Mouse (Mus musculus) heart, postnatal 10 days (tissue): ENCODE measurements around the gene Mustn1. TPM values are rescaled to one million over a fixed set of nuclear protein-coding genes. Genes with fewer than 3 reads are reported as not detected.

Experiments used
- DNase-seq, 2 experiments: peaks; one replicate each; pipeline ENCODE4 v3.0.0; 2021
- intact Hi-C: fragments of 180-260 bp; cut with DNase I; formaldehyde crosslinking; loops from one replicate; pipeline ENCODE4 v1.15.1; 2025
- total RNA-seq, 2 experiments: library from RNA; stranded (reverse); gene quantifications; 2 replicates each; pipeline ENCODE4 v1.2.3; 2021

The Mustn1 gene
- total RNA-seq: 10 to 100 TPM; 12.7 to 13.8 TPM

DNA sequence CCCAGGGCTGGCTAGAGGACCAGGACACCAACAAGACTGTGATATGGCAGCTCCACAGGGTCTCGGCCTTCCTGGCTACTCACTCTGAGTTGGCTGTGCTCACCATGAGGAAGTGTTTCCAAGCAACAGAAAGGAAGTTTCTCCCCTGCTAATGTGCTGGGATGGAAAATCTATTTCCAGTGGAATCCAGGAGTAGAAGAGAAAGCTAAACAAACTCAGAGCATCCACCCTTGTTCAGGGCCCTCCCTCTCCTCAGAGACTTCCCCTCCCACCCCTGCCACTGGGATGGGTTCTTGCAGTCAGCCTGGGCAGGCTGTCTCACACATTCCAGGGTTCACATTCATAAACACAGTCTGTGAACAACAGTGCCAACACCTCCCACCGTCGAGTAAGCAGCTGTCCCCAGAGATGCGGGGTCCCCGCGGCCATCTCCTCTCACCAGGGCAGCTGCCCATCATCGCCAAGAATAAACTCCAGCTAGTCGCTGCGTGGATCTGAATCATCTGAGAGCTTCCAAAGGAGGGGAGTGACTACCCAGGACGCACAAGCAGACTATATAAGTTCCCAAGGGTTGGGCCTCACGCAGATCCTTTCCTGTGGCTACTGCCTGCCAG lies at the start of gene Mustn1:
TSS of gene Mustn1 (plus strand) at position 243 of the 614 bp plus-strand sequence.
- peak; percentile 68 for DNase-seq
- intact Hi-C loops: no loop called here

DNA sequence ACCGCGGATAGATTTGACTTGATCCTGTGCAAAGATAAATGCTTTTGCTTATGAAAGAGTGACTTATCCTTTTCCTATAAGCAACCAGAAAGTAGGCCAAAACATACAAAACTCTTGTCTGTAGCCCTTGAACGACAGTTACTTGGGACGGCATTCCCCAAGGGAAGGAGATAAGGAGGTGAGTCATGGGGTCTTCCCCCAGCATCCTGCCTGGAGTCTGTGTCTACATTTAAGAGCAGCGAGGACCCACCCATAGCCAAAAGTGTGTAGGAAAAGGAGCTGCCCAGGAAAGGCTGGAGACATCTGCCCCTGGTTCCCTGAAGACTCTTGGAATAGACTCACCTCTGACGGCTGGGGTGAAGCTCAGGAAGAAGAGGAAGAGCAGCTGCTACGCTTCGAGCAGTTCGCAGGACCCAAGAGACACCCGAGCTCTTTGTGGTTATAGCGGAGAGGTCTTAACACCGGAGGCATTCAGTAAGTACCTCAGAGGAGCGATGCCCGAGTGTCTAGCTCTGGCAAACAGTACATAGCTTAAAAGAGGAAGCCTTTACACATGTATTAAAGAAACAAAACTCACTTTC lies 41.5 kb upstream of the Mustn1 start:
- intact Hi-C loops: no loop called here
- DNase-seq: peak; percentile 21 to 31

DNA sequence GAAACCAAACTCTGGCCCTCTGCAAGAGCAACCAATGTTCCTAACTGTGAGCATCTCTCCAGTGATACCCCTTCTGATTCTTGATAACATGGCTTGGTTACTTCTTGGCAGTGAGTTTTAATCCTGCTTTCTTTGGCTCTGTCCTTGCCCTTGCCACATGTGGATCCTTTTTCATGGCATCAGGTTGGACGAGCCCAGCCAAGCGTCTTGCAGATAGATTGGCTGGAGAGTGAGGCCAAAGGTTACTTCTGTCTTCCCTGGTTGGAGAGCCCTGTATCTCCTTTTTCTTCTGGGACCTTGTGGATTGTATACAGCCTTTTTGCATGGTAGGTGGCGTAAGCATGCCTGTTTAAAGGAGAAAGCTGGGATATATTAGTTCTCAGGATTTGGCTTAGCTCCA lies 35.3 kb upstream of the Mustn1 start:
- DNase-seq: no peak
- intact Hi-C loops: no loop called here

DNA sequence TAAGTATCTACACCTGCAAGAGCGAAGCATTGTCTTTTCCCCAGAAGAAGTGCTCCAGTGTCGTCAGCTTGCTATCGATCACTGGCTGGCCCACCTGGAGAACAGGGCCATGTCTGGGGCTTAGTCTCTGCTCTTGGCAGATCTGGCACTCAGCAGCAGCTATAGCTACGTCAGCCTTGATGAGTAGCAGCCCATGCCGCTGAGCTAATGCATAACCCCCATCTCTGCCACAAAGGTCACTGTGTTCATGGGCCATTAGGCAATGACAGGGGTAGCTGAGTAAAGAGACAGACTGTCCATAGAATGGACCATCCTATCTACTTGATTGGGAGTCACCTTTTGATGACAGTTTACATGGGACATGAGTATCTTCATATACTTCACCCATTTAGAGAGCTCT lies 28.5 kb upstream of the Mustn1 start:
- no peak for DNase-seq
- intact Hi-C loops: no loop called here

DNA sequence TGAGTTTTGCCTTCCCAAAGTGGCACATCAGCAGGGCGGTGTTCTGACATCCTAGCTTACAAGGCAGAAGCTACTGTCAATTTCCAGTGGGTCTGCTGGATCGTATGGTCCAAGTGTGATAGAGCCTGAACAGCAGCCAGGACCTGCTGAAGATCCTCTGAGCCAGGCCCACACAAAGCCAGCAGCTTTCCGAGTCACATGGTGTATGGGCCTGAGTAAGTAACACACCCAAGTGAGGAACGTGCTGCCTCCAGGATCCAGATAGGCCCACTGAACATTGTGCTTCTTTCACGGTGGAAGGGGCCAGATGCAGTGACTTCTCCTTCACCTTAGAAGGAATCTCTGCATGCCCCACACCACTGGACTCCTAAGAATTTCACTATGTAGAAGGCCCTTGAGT lies 26.7 kb upstream of the Mustn1 start:
- intact Hi-C loops: no loop called here
- no peak for DNase-seq

DNA sequence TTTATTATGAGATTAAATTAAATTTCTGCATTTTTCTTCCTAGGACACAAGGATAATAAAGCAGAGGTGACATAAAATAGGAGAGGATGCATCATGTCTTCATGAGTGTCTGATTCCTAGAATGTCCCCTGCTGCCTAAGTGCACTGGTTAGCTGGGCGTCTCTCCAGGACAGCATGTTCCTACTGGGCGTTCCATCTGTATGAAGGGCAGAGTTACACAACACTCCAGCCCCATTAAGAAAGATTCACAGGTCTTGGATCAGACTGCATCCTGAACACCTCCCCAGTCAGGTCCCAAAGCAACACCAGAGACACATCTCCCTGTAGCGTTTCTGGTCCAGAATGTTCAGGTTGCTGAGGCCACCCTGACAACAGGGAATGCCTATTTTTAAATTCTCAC lies 23.7 kb upstream of the Mustn1 start:
- DNase-seq: no peak
- intact Hi-C loops: no loop called here

DNA sequence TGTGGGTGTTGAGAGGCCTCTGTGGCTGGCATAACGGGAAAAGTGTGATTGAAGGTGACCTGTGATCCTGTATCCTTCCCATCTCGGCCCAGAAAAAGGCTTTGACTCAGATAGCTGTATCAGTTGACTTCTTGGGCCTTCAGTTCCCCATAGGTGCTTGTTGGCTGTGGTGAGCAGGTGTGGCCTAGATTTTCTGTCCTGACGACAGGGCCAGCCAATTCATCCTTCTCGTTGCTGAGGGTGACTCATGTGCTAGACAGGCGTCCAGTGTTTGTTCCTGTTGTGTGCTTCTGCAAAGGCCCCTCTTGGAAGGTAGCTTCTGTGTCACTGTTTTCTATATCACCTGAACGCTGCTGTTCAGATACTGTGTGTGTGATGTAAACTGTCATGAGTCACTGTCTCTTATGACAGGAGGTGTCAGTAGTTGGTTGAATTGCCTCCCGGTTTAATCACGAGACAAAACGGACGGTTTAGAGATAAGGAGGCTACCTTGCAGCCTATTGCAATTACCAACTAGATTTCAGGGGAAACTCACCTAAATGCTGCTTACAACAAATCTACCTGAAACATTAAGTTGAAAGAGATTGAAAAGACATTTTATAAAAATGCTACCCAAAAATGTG lies 22.0 kb upstream of the Mustn1 start:
- intact Hi-C loops: no loop called here
- DNase-seq: no peak

DNA sequence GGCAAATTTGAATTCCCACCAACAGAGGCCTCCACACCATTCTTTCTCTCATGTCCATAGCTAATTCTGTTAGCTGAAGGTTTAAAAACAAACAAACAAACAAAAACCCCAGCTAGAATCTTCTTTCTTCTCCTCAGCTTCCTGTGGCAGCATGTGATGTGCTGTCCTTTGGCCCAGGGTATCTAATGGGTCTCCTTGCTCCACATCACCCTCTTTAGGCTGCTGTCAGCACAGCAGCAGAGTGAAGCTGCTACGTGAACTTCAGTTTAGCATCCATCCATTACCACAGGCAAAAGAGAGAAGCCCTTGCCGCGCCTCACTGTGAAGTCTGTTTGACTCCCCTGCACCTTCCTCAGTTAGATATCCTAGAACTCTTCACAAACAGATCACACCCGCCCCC lies 21.0 kb upstream of the Mustn1 start:
- peak in 1 of 2 experiments; percentile 41 for DNase-seq
- intact Hi-C loops: no loop called here

DNA sequence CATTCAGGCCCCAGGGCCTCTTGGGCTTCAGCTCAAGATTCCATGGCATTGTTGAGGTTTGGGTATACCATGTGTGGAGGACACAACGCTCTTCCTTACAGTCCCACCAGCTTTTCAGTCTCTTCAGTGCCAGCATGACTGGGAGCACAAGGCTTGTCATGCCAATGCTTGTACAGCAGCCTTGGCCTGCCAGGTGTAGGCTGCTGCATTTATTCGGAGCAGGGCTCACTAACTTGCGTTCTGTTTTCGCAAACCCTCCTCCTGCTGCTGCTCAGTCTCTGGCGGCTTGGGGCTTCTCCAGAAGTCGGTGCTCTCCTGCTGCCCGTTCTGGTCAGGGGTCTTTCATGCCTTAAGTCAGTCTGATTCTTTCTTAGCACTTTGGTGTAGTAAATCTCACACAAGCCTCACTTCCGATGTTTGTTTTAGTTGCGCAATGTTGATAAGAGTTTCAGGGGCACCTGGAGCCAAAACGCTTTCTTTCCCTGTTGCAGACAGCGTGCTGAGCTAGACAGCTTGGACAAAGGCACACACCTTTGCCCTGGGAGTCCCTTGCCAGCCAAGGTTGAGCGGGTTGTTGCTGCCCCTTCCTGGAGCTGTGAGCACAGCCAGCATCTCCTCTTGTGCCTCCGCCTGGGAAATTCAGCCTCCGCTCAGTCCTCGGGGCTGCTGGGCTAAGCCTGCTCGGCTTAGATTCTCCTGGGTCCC lies 17.4 kb upstream of the Mustn1 start:
- DNase-seq: no peak
- intact Hi-C loops: no loop called here

DNA sequence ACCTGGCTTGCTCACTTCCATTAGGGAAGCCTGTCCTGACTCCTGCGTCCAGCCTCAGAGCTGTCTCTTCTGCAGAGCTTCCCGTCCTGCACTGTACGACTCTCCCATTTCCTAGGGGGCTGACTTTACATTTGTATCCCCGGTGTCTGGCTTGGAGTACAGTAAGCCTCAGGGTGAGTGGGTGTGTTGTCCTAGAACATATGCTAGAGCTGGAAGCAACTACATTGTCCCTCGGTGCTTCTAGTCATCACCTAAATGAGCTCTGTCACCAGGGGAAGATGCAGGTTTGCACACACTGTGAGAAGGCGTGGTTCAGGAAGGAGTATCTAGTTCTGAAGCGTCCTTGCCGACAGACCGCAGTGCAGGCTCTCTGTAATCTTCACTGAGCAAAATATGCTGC lies 16.6 kb upstream of the Mustn1 start:
- intact Hi-C loops: no loop called here
- DNase-seq: no peak

DNA sequence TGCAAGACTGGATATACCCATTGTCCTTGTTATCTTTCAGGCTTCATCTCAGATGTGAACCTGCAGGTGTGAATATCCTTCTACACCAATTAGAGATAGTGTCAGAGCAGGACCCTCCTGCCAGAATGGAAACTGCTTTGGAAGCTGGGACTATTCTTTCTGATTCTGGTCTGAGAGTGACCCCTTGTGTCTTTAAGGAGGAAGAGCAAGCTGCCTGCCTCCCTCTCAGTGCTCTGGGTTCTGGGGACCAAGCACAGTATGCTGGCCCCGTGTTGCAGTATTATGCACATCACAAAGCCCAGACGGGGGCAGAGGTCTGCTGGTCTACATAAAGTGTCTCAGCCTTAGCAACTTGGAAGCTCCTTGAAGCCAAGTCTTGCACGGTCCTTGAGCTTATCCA lies 13.7 kb upstream of the Mustn1 start:
- intact Hi-C loops: loop anchor here (5.0 kb wide), 4 partner anchors 38 to 273 kb away; partner anchors contain the start of gene Tmem110
- peak in 1 of 2 experiments; percentile 43 for DNase-seq

DNA sequence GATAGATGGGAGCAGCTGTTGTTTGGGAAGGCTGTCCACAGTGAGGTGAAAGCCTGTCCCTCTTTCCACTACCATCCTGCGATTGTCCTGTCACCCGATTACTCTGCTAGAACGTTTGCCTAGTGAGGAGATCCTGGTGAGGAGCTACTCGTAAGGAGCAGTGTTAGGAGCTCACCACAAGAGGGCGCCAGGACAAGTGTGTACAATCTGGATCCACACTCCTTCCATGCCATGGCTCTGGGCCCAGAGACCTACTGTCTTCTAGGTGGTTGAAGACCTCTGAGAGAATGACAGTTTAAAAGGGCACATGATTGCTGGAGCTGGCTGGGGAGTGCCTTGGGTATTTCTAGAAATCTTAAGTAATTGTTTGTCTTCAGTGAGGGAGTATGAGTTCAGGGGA lies 12.0 kb upstream of the Mustn1 start:
- DNase-seq: peak; percentile 80 to 90
- intact Hi-C loops: loop anchor here (1.0 to 5.0 kb wide), 6 partner anchors 14 to 275 kb away; partner anchors contain the start of gene Tmem110

DNA sequence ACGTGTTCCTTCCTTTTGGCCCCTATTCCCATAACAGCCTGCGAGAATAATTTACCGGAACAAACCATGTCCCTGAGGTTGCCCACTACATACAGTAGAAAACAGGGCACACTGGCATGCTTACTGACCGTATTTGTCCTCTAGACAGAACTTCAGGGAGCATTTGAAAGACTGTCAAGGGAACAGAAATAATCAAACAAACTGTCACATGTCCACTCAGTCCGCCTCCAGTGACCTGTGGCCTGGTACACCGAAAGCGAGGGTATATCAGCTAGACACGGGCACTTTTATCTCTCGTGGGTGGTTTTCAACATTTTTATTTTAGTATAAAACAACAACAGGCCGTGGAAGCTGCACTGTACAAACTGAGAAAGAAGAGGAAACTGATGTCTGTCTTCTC lies 10.2 kb upstream of the Mustn1 start:
- DNase-seq: no peak
- intact Hi-C loops: loop anchor here (5.0 kb wide), 4 partner anchors 42 to 277 kb away; partner anchors contain the start of gene Tmem110

DNA sequence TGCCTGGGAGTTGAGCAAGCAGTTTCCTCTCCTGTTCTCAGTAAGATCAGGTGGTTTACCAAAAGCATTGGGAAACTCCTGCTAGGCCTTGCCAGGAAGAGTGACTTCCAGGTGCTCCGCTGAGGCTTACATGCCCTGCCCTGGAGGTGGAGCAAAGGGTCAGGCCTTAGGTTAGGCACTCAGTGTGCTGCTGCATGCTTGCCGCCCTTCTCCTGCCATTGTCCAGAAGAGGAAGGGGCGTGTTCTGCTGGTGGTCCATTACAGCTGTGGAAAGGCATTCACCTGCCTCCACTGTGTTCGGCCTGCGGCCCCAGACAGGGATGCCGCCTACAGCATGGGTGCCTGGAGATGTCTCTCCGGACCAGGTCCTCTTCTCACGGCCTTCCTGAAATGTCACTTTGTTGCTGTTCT lies 9.6 kb upstream of the Mustn1 start:
- intact Hi-C loops: loop anchor here (5.0 kb wide), 4 partner anchors 42 to 277 kb away; partner anchors contain the start of gene Tmem110
- peak; percentile 54 to 55 for DNase-seq

DNA sequence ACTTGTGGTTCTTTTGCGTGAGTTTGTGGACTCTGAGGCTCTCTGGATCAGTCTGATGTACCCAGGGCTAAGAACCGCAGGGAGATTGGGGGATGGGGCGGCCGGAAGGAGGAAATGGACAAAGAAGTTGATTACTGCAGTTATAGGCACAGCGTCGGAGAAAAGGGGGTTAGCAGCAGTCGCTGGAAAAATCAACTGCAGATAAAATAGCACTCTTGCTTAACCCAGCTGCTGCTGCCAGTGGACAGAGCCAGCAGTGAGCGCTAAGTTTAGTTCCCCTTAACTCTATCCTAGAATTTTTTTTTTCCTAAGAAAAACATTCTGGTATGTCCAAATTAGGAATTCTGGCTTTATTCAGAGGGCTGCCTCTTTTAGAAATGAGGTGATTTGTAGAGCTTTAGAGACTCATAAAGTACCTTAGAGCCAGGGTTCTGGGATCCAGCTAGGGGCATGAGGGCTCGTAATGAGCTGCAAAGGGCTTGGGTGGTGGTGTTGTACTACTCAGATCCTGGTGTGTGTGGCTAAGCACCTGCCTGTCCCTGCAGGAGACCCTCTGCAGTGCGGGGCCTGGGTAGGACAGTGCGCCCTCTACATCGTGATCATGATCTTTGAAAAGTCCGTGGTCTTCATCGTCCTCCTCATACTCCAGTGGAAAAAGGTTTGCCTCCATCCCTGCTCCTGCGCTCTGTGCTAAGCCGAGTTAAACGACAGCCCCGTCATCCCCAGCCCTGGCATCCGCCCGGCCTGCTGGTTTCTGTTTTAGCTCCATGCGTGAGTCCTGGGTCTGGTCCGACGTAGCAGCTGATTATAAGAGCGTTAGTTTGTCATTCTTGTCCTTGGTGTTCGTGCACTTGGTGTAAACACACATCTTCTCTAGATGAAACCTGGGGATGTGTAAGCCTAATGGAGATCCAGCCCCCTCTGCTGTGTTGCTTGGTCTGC lies 8.5 kb upstream of the Mustn1 start:
- intact Hi-C loops: no loop called here
- peak; percentile 59 to 61 for DNase-seq

DNA sequence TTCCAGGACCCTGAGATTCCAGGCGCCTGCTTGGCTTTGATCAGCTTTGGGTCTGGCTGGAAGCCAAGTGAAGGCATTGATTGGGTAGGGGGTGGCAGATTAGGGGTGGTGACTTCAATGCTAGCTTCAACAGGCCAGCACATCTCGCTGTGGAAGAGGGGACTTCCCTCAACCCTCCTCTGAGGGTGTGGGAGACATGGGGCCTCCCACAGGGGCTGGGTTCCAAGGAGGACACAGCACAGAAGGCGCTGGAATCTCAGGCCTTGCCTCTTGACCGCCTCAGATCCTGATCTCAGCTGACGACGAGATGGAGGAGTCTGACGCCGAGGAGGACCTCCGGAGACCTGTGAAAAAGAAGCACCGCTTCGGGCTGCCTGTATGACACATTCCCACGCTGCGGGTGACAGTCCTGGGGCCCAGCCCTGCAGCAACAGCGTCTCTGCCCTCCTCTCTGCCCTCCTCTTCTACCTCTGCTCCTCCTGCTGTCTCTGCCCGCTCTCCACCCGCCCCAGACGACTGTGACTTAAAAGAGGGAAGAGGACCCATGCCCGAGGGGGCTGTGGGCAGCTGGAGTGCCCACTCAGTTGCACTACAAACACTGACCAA lies 4.8 kb upstream of the Mustn1 start:
- intact Hi-C loops: no loop called here
- no peak for DNase-seq

DNA sequence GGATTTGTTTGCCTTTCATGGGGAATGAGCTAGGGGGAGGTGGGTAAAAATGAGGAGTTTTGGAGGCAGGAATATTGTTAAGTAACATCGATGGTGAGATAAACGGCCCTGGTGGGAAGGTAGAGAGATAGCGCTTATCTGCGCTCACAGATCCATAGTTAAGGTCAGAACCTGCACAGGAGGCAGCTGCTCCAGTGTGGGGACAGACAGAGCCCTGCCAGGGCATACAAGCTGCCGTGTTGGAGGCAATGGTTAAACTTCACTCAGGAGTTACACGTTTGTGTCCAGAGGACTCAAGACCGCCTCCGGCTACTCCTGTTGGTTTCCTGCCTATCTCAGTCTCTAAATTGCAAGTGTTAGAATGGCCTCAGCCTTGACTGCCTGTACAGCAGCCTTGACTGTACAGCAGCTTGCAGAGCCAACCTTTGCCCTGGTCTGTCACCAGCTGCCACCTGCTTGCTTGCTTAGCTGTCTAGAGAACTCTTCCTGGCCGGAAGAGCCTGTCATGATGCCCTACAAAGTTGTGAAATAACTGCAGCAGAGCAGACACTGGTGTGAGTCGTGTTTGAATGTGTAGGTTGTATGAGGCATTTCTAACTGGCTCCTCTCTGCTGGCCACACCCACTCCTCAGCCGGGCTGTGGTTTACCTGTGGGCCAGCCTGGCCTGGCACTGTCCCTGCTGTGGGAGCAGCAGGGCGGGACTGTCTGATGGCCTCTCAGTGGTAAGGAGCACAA lies 3.7 kb upstream of the Mustn1 start:
- DNase-seq: no peak
- intact Hi-C loops: no loop called here

DNA sequence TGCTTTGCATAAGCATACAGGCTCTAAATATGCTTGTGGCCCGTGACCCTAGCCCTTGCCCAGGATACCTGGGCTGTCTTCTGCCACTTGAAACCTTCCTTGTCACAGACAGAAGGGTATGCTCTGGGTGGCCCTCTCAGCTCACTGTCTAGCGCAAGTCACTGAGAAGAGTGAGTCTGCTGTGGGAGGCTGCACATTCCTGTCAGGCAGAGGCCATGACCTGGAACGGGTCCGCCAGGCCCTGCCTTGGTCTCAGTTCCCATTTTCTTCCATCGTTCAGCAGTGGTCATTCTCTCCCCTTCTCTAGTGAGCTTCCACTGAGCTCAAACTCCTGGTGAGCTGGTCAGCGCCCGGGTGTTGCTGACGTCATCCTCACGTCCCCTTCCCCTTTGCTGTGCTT lies 3.0 kb upstream of the Mustn1 start:
- no peak for DNase-seq
- intact Hi-C loops: no loop called here

DNA sequence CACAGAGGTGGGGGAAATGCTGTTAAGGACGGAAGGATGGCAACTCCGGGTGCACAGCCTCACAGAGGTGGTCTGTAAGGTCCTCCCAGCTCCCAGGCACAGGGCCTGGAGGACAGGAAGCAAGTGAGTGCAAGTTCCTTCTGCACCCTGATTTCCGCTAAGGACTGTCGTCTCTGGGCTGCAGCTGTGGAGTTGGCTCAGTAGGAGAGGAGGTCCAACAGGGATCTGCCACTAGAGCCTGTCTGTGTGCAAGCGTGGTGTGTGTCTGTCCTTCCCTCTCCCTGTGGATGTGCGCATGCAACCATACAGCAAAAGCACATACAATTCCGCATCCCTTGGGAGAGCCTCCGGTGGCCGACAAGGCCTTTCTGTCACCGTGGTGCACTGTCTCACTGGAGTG lies 2.5 kb upstream of the Mustn1 start:
- DNase-seq: no peak
- intact Hi-C loops: no loop called here
